Mouse (Mus musculus): ENCODE results near the gene Slc6a5.

- TF ChIP-seq CTCF (IDR thresholded peaks at IDR 0.05; ENCODE audit: low read depth) (no peak), EP300 (IDR thresholded peaks at IDR 0.05; ENCODE audit: low read depth) (no peak)
Measured at GRCm38 (mm10) chr7:49963764-49964163, 53.8 kb downstream of the Slc6a5 start.

Measured in liver, embryonic 14.5 days (tissue).